Mouse (Mus musculus): ENCODE measurements around the gene Urb1. TPM values are rescaled to one million over a fixed set of nuclear protein-coding genes. Genes with fewer than 3 reads are reported as not detected.
A peak's percentile ranks its signal among the peaks of the same experiment; 100 is the strongest.
"Not testable (repeated sequence)": the region's sequence is repeated elsewhere in the genome, so short reads cannot be mapped to it uniquely, and the experiment has no call there.

The Urb1 gene
- polyA plus RNA-seq, 1 experiment: 9.6 TPM

- TF ChIP-seq CTCF (IDR thresholded peaks at IDR 0.05; ENCODE audit: borderline replicate concordance, extremely low read depth, insufficient read depth, insufficient read length): no peak
- no peak for TF ChIP-seq POLR2A (IDR thresholded peaks at IDR 0.05; ENCODE audit: borderline replicate concordance, extremely low read depth, insufficient read depth, insufficient read length, poor library complexity, severe bottlenecking)
- peak; percentile 55 for DNase-seq (ENCODE audit: low read depth)
Observed at GRCm38 (mm10) chr16:90833041-90833791, 23.0 kb upstream of the Urb1 start.

GRCm38 (mm10) chr16:90832495-90832894 lies 22.3 kb upstream of the Urb1 start:
- no peak for TF ChIP-seq CTCF (IDR thresholded peaks at IDR 0.05; ENCODE audit: borderline replicate concordance, extremely low read depth, insufficient read depth, insufficient read length)
- no peak for TF ChIP-seq POLR2A (IDR thresholded peaks at IDR 0.05; ENCODE audit: borderline replicate concordance, extremely low read depth, insufficient read depth, insufficient read length, poor library complexity, severe bottlenecking)
- no peak for DNase-seq (ENCODE audit: low read depth)

- DNase-seq (ENCODE audit: low read depth): no peak
- no peak for TF ChIP-seq POLR2A (IDR thresholded peaks at IDR 0.05; ENCODE audit: borderline replicate concordance, extremely low read depth, insufficient read depth, insufficient read length, poor library complexity, severe bottlenecking)
- no peak for TF ChIP-seq CTCF (IDR thresholded peaks at IDR 0.05; ENCODE audit: borderline replicate concordance, extremely low read depth, insufficient read depth, insufficient read length)
Observed at GRCm38 (mm10) chr16:90831676-90832075, 21.5 kb upstream of the Urb1 start.

GRCm38 (mm10) chr16:90830686-90831439 lies 20.6 kb upstream of the Urb1 start:
- TF ChIP-seq POLR2A (IDR thresholded peaks at IDR 0.05; ENCODE audit: borderline replicate concordance, extremely low read depth, insufficient read depth, insufficient read length, poor library complexity, severe bottlenecking) (no peak), CTCF (IDR thresholded peaks at IDR 0.05; ENCODE audit: borderline replicate concordance, extremely low read depth, insufficient read depth, insufficient read length) (no peak)
- DNase-seq (ENCODE audit: low read depth): peak; percentile 80

- peak; percentile 90 for DNase-seq (ENCODE audit: low read depth)
- TF ChIP-seq POLR2A (IDR thresholded peaks at IDR 0.05; ENCODE audit: borderline replicate concordance, extremely low read depth, insufficient read depth, insufficient read length, poor library complexity, severe bottlenecking): no peak
- 0 out of 2 replicates have a peak, but pooled peaks have one; percentile 23 for TF ChIP-seq CTCF (IDR thresholded peaks at IDR 0.05; ENCODE audit: borderline replicate concordance, extremely low read depth, insufficient read depth, insufficient read length)
Observed at GRCm38 (mm10) chr16:90829894-90830685, 19.9 kb upstream of the Urb1 start.

- TF ChIP-seq POLR2A (IDR thresholded peaks at IDR 0.05; ENCODE audit: borderline replicate concordance, extremely low read depth, insufficient read depth, insufficient read length, poor library complexity, severe bottlenecking) (no peak), CTCF (IDR thresholded peaks at IDR 0.05; ENCODE audit: borderline replicate concordance, extremely low read depth, insufficient read depth, insufficient read length) (no peak)
- no peak for DNase-seq (ENCODE audit: low read depth)
Observed at GRCm38 (mm10) chr16:90829136-90829535, 18.9 kb upstream of the Urb1 start.

- TF ChIP-seq CTCF (IDR thresholded peaks at IDR 0.05; ENCODE audit: borderline replicate concordance, extremely low read depth, insufficient read depth, insufficient read length) (no peak), POLR2A (IDR thresholded peaks at IDR 0.05; ENCODE audit: borderline replicate concordance, extremely low read depth, insufficient read depth, insufficient read length, poor library complexity, severe bottlenecking) (no peak)
- no peak for DNase-seq (ENCODE audit: low read depth)
Observed at GRCm38 (mm10) chr16:90827498-90827897, 17.3 kb upstream of the Urb1 start.

GRCm38 (mm10) chr16:90826457-90826856 lies 16.2 kb upstream of the Urb1 start, which contains the start of gene Eva1c:
Gene Eva1c, plus strand, starts transcription at chr16:90826719.
- no peak for DNase-seq (ENCODE audit: low read depth)
- TF ChIP-seq POLR2A (IDR thresholded peaks at IDR 0.05; ENCODE audit: borderline replicate concordance, extremely low read depth, insufficient read depth, insufficient read length, poor library complexity, severe bottlenecking) (no peak), CTCF (IDR thresholded peaks at IDR 0.05; ENCODE audit: borderline replicate concordance, extremely low read depth, insufficient read depth, insufficient read length) (peak; percentile 32; the same call in 1 of the 2 replicates)

GRCm38 (mm10) chr16:90826041-90826440 lies 15.8 kb upstream of the Urb1 start:
- TF ChIP-seq POLR2A (IDR thresholded peaks at IDR 0.05; ENCODE audit: borderline replicate concordance, extremely low read depth, insufficient read depth, insufficient read length, poor library complexity, severe bottlenecking) (no peak), CTCF (IDR thresholded peaks at IDR 0.05; ENCODE audit: borderline replicate concordance, extremely low read depth, insufficient read depth, insufficient read length) (no peak)
- no peak for DNase-seq (ENCODE audit: low read depth)

GRCm38 (mm10) chr16:90823986-90824385 lies 13.8 kb upstream of the Urb1 start:
- DNase-seq (ENCODE audit: low read depth): not testable (repeated sequence)

- TF ChIP-seq POLR2A (IDR thresholded peaks at IDR 0.05; ENCODE audit: borderline replicate concordance, extremely low read depth, insufficient read depth, insufficient read length, poor library complexity, severe bottlenecking): no peak
- no peak for TF ChIP-seq CTCF (IDR thresholded peaks at IDR 0.05; ENCODE audit: borderline replicate concordance, extremely low read depth, insufficient read depth, insufficient read length)
- DNase-seq (ENCODE audit: low read depth): no peak
Observed at GRCm38 (mm10) chr16:90822981-90823380, 12.8 kb upstream of the Urb1 start.
